Mouse (Mus musculus) neural tube, embryonic 13.5 days (tissue): ENCODE results near the gene Eva1b. TPM values are rescaled to one million over a fixed set of nuclear protein-coding genes. Genes with fewer than 3 reads are reported as not detected.
A peak's percentile ranks its signal among the peaks of the same experiment; 100 is the strongest.

Source experiments
- ATAC-seq: fragments of 200-750 bp; cut with Nextera tagmentation; 2 replicates; pipeline ENCODE4 v1.8.0; 2017; ENCODE audit warnings: low read depth, mild to moderate bottlenecking, moderate TSS enrichment, moderate library complexity
- H3K27ac ChIP-seq: fragments of 300-500 bp; sonication (generic); replicated peaks from 2 replicates; pipeline ENCODE4 v1.5.1; 2015; ENCODE audit warnings: moderate library complexity, mild to moderate bottlenecking, inconsistent platforms
- H3K27me3 ChIP-seq: fragments of 300-500 bp; sonication (generic); 2 replicates; pipeline ENCODE4 v1.6.1; 2015; ENCODE audit warnings: mild to moderate bottlenecking, inconsistent platforms
- H3K36me3 ChIP-seq: fragments of 300-500 bp; sonication (generic); 2 replicates; pipeline ENCODE4 v1.6.1; 2015; ENCODE audit warnings: mild to moderate bottlenecking, inconsistent platforms
- H3K4me1 ChIP-seq: fragments of 300-500 bp; sonication (generic); replicated peaks from 2 replicates; pipeline ENCODE4 v1.6.1; 2015; ENCODE audit warnings: inconsistent platforms
- H3K4me2 ChIP-seq: fragments of 300-500 bp; sonication (generic); 2 replicates; pipeline ENCODE4 v1.6.1; 2015; ENCODE audit warnings: inconsistent platforms, mild to moderate bottlenecking, moderate library complexity
- H3K4me3 ChIP-seq: fragments of 300-500 bp; sonication (generic); 2 replicates; pipeline ENCODE4 v1.5.1; 2015; ENCODE audit warnings: mild to moderate bottlenecking, inconsistent platforms
- H3K9ac ChIP-seq: fragments of 300-500 bp; sonication (generic); 2 replicates; pipeline ENCODE4 v1.6.1; 2015; ENCODE audit warnings: moderate library complexity, mild to moderate bottlenecking, inconsistent platforms
- H3K9me3 ChIP-seq: fragments of 300-500 bp; sonication (generic); 2 replicates; pipeline ENCODE4 v1.6.1; 2016; ENCODE audit warnings: inconsistent platforms
- WGBS: fragments of 180-500 bp; shearing (Covaris S2); methylation state at CpG from one replicate; pipeline ENCODE4 v1.1.7; 2015; 5-methylcytosine and 5-hydroxymethylcytosine counted together
- polyA plus RNA-seq: library from polyadenylated mRNA; unstranded; fragments of >200 nt; fragmentation: Nextera tagmentation; extraction: Ambion mirVana; gene quantifications from 2 replicates; pipeline ENCODE4 v1.2.1, GENCODE M21; 2015

Gene Eva1b
- polyA plus RNA-seq, 1 experiment from 2014 or later: 15.3 TPM

- no peaks in the 10 kb centered on the region for H3K9me3 ChIP-seq
- H3K4me2 ChIP-seq: peak overlapping the region; percentile 65
- H3K36me3 ChIP-seq: no peaks in the 10 kb centered on the region
- ATAC-seq: no peak
- WGBS: 58% methylated on average over 10 of the region's 10 CpGs
- peaks cover 44% of the 10 kb centered on the region for H3K27me3 ChIP-seq
- H3K27ac ChIP-seq: 0 out of 2 replicates have a peak overlapping the region, but pooled peaks have one; percentile 68
- H3K4me3 ChIP-seq: peak overlapping the region; percentile 46
- H3K9ac ChIP-seq: 0 out of 2 replicates have a peak overlapping the region, but pooled peaks have one; percentile 68
- peaks cover 30% of the 10 kb centered on the region for H3K4me1 ChIP-seq
Observed at GRCm38 (mm10) chr4:126149798-126150197, 2.3 kb downstream of the Eva1b start.

- H3K4me3 ChIP-seq: peak overlapping the region; percentile 46
- peaks cover 30% of the 10 kb centered on the region for H3K4me1 ChIP-seq
- no peaks in the 10 kb centered on the region for H3K9me3 ChIP-seq
- peaks cover 44% of the 10 kb centered on the region for H3K27me3 ChIP-seq
- 64% methylated on average over 16 of the region's 16 CpGs for WGBS
- peak overlapping the region; percentile 65; the same call in 1 of the 2 replicates for H3K4me2 ChIP-seq
- no peak overlapping the region for H3K9ac ChIP-seq
- H3K36me3 ChIP-seq: no peaks in the 10 kb centered on the region
- 0 out of 2 replicates have a peak overlapping the region, but pooled peaks have one; percentile 68 for H3K27ac ChIP-seq
- ATAC-seq: peak; percentile 9; the same call in 1 of the 2 replicates
Observed at GRCm38 (mm10) chr4:126150297-126150948, 2.9 kb downstream of the Eva1b start.

- Histone ChIP-seq H3K4me3 (no peak overlapping the region), H3K9ac (no peak overlapping the region), H3K27me3 (peaks cover 44% of the 10 kb centered on the region), H3K27ac (no peak overlapping the region), H3K4me2 (peak overlapping the region; percentile 12; the same call in 1 of the 2 replicates), H3K9me3 (no peaks in the 10 kb centered on the region), H3K4me1 (peaks cover 30% of the 10 kb centered on the region), H3K36me3 (no peaks in the 10 kb centered on the region)
- WGBS: 76% methylated on average over 6 of the region's 6 CpGs
- ATAC-seq: no peak
Observed at GRCm38 (mm10) chr4:126150949-126151320, 3.4 kb downstream of the Eva1b start.

GRCm38 (mm10) chr4:126151701-126152440 is 4.3 kb downstream of the Eva1b start:
- 85% methylated on average over 16 of the region's 16 CpGs for WGBS
- Histone ChIP-seq H3K36me3 (no peaks in the 10 kb centered on the region), H3K4me2 (no peak overlapping the region), H3K27me3 (peaks cover 37% of the 10 kb centered on the region), H3K4me3 (no peak overlapping the region), H3K9me3 (no peaks in the 10 kb centered on the region), H3K27ac (no peak overlapping the region), H3K9ac (no peak overlapping the region), H3K4me1 (peaks cover 30% of the 10 kb centered on the region)
- ATAC-seq: no peak

- Histone ChIP-seq H3K27me3 (peaks cover 29% of the 10 kb centered on the region), H3K4me1 (peaks cover 23% of the 10 kb centered on the region), H3K36me3 (no peaks in the 10 kb centered on the region), H3K27ac (no peak overlapping the region), H3K4me3 (no peak overlapping the region), H3K9ac (no peak overlapping the region), H3K9me3 (no peaks in the 10 kb centered on the region), H3K4me2 (no peak overlapping the region)
- ATAC-seq: no peak
- WGBS: 55% methylated on average over 14 of the region's 14 CpGs
Observed at GRCm38 (mm10) chr4:126152864-126153263, 5.3 kb downstream of the Eva1b start.

- ATAC-seq: no peak
- H3K4me1 ChIP-seq: peaks cover 6% of the 10 kb centered on the region; the same call in 1 of the 2 replicates
- H3K27me3 ChIP-seq: peaks cover 5% of the 10 kb centered on the region
- H3K36me3 ChIP-seq: no peaks in the 10 kb centered on the region
- 63% methylated on average over 4 of the region's 4 CpGs for WGBS
- H3K9ac ChIP-seq: no peak overlapping the region
- no peaks in the 10 kb centered on the region for H3K9me3 ChIP-seq
- no peak overlapping the region for H3K4me3 ChIP-seq
- H3K27ac ChIP-seq: peak overlapping the region; percentile 67
- no peak overlapping the region for H3K4me2 ChIP-seq
Observed at GRCm38 (mm10) chr4:126155183-126155582, 7.6 kb downstream of the Eva1b start.

GRCm38 (mm10) chr4:126155869-126156268 is 8.3 kb downstream of the Eva1b start:
- no peak overlapping the region for H3K4me2 ChIP-seq
- 0 out of 2 replicates have a peak, but pooled peaks cover 6% of the 10 kb centered on the region for H3K4me1 ChIP-seq
- H3K27me3 ChIP-seq: no peaks in the 10 kb centered on the region
- peak overlapping the region; percentile 67 for H3K27ac ChIP-seq
- no peaks in the 10 kb centered on the region for H3K36me3 ChIP-seq
- H3K4me3 ChIP-seq: no peak overlapping the region
- H3K9ac ChIP-seq: no peak overlapping the region
- ATAC-seq: no peak
- 67% methylated on average over 2 of the region's 2 CpGs for WGBS
- H3K9me3 ChIP-seq: no peaks in the 10 kb centered on the region

GRCm38 (mm10) chr4:126156617-126157016 is 9.1 kb downstream of the Eva1b start:
- Histone ChIP-seq H3K4me2 (no peak overlapping the region), H3K36me3 (no peaks in the 10 kb centered on the region), H3K27me3 (no peaks in the 10 kb centered on the region), H3K4me3 (no peak overlapping the region), H3K4me1 (0 out of 2 replicates have a peak, but pooled peaks cover 3% of the 10 kb centered on the region), H3K9me3 (no peaks in the 10 kb centered on the region), H3K27ac (peak overlapping the region; percentile 67; the same call in 1 of the 2 replicates), H3K9ac (no peak overlapping the region)
- 54% methylated on average over 5 of the region's 5 CpGs for WGBS
- ATAC-seq: no peak

- Histone ChIP-seq H3K4me1 (peaks cover 9% of the 10 kb centered on the region), H3K36me3 (no peaks in the 10 kb centered on the region), H3K4me3 (no peak overlapping the region), H3K27ac (no peak overlapping the region), H3K9ac (no peak overlapping the region), H3K27me3 (no peaks in the 10 kb centered on the region), H3K4me2 (no peak overlapping the region), H3K9me3 (no peaks in the 10 kb centered on the region)
- 91% methylated on average over 6 of the region's 6 CpGs for WGBS
- ATAC-seq: no peak
Observed at GRCm38 (mm10) chr4:126157562-126157961, 10.0 kb downstream of the Eva1b start.

- no peak overlapping the region for H3K9ac ChIP-seq
- WGBS: 72% methylated on average over 8 of the region's 8 CpGs
- 0 out of 2 replicates have a peak, but pooled peaks cover 3% of the 10 kb centered on the region for H3K27me3 ChIP-seq
- H3K4me2 ChIP-seq: no peak overlapping the region
- H3K4me3 ChIP-seq: no peak overlapping the region
- no peaks in the 10 kb centered on the region for H3K9me3 ChIP-seq
- no peak overlapping the region for H3K27ac ChIP-seq
- no peaks in the 10 kb centered on the region for H3K36me3 ChIP-seq
- H3K4me1 ChIP-seq: peaks cover 19% of the 10 kb centered on the region
- ATAC-seq: no peak
Observed at GRCm38 (mm10) chr4:126159455-126159854, 11.9 kb downstream of the Eva1b start.

GRCm38 (mm10) chr4:126160981-126161380 is 13.4 kb downstream of the Eva1b start:
- Histone ChIP-seq H3K9me3 (no peaks in the 10 kb centered on the region), H3K27ac (no peak overlapping the region), H3K4me2 (no peak overlapping the region), H3K4me1 (peaks cover 18% of the 10 kb centered on the region), H3K9ac (no peak overlapping the region), H3K27me3 (0 out of 2 replicates have a peak, but pooled peaks cover 3% of the 10 kb centered on the region), H3K36me3 (peaks cover 6% of the 10 kb centered on the region), H3K4me3 (no peak overlapping the region)
- ATAC-seq: no peak
- 86% methylated on average over 8 of the region's 8 CpGs for WGBS

GRCm38 (mm10) chr4:126161456-126161855 is 13.9 kb downstream of the Eva1b start:
- no peak for ATAC-seq

More at GRCm38 (mm10) chr4:126161456-126161855, 13.9 kb downstream of the Eva1b start:
- 92% methylated on average over 6 of the region's 6 CpGs for WGBS
- Histone ChIP-seq H3K9ac (no peak overlapping the region), H3K36me3 (peaks cover 11% of the 10 kb centered on the region), H3K4me2 (no peak overlapping the region), H3K27ac (no peak overlapping the region), H3K27me3 (0 out of 2 replicates have a peak, but pooled peaks cover 3% of the 10 kb centered on the region), H3K9me3 (no peaks in the 10 kb centered on the region), H3K4me1 (peaks cover 18% of the 10 kb centered on the region), H3K4me3 (no peak overlapping the region)
